In genomic region chr5:33628820-33629300, GRCm38 (mm10) we compare ENCODE assay signal across 1 mouse cellular context.
TF ChIP-seq lines count a peak whose summit lies in the region.

No protein-coding gene starts in this region.

TF ChIP-seq in MEL, 35 proteins besides CTCF, POLR2A, EP300 and RAD21 (continued from another document):
- TF ChIP-seq NRF1 (IDR thresholded peaks at IDR 0.05; ENCODE audit: insufficient read depth, low read depth, low read length, poor library complexity, severe bottlenecking) (no peak), UBTF (IDR thresholded peaks at IDR 0.05; ENCODE audit: borderline replicate concordance, insufficient read depth, low read depth, low read length) (no peak), MYC (IDR thresholded peaks at IDR 0.05; ENCODE audit: low read depth, low read length) (peak; percentile 72), GABPA (IDR thresholded peaks at IDR 0.05; ENCODE audit: low read depth, low read length) (no peak), USF2 (IDR thresholded peaks at IDR 0.05; ENCODE audit: borderline replicate concordance in 1 of 2, insufficient read depth in 1 of 2, low read depth in 1 of 2, low read length in 2 of 2) (no peak), MXI1 (IDR thresholded peaks at IDR 0.05; ENCODE audit: low read depth, low read length) (peak; percentile 90; the same call in 1 of the 2 replicates), BHLHE40 (IDR thresholded peaks at IDR 0.05; ENCODE audit: borderline replicate concordance, low read depth, low read length) (peak; percentile 26; the same call in 1 of the 2 replicates), MYB (IDR thresholded peaks at IDR 0.05; ENCODE audit: low read depth, low read length) (no peak), MAZ (IDR thresholded peaks at IDR 0.05; ENCODE audit: low read depth, low read length) (peak; percentile 51; the same call in 1 of the 2 replicates), ETS1 (IDR thresholded peaks at IDR 0.05; ENCODE audit: low read depth, low read length) (peak; percentile 11; the same call in 1 of the 2 replicates), POLR2AphosphoS5 (IDR thresholded peaks at IDR 0.05; ENCODE audit: borderline replicate concordance, low read depth, low read length) (no peak), CHD1 (IDR thresholded peaks at IDR 0.05; ENCODE audit: low read depth, low read length) (0 out of 2 replicates have a peak, but pooled peaks have one; percentile 87)
